Mouse (Mus musculus): ENCODE data around the gene Gtf3c2. TPM values are rescaled to one million over a fixed set of nuclear protein-coding genes. Genes with fewer than 3 reads are reported as not detected.

Gene Gtf3c2
- total and polyA plus RNA-seq, 2 experiments from 2014 or later = 20.5 to 42.7 TPM

DNA sequence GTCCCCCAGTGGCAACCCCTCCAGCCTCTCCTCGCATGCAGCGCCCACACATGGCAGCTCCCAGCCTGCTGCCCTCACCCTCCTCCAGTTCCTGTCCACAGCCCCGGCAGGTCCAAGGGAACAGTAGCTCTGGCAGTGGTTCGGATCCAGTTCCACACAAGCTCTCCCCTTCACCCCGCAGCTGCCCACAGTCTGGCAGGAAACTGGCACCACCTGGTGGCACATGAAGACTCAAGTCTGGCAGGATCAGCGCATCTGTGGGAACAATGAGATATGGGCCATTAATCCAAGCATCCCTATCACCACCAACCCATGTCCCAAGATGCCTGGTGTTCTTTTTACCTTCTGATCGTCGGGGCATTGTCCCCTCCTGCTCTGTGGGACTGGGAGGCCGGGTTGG is 19.9 kb upstream of the Gtf3c2 start:
- no peaks in the 10 kb centered on the region for H3K27me3 ChIP-seq (ENCODE audit: control insufficient read depth, insufficient read depth, low read length)
- H3K36me3 ChIP-seq (replicated peaks; ENCODE audit: control insufficient read depth, insufficient read depth, low read length) = peaks cover 79% of the 10 kb centered on the region
- H3K4me1 ChIP-seq (ENCODE audit: control insufficient read depth, insufficient read depth) = peaks cover 9% of the 10 kb centered on the region
- DNase-seq (ENCODE audit: low spot score) (no peak), ATAC-seq (ENCODE audit: insufficient read depth, low read depth) (no peak)
- no peak overlapping the region for H3K9ac ChIP-seq (replicated peaks; ENCODE audit: low read depth, low read length)
- no peak for TF ChIP-seq EP300 (IDR thresholded peaks at IDR 0.05; ENCODE audit: low read depth)
- TF ChIP-seq CTCF (IDR thresholded peaks at IDR 0.05; ENCODE audit: low read depth) = no peak; the same call in 1 of the 2 replicates
- WGBS = 74% methylated on average over 9 of the region's 9 CpGs
- H3K4me2 ChIP-seq (ENCODE audit: low read depth, low read length) = no peak overlapping the region
- no peak overlapping the region for H3K27ac ChIP-seq (ENCODE audit: low read depth)
- H3K9me3 ChIP-seq (replicated peaks; ENCODE audit: control insufficient read depth, low read length) = 0 out of 2 replicates have a peak, but pooled peaks cover 4% of the 10 kb centered on the region
- no peak overlapping the region for H3K4me3 ChIP-seq (ENCODE audit: low read depth, low read length)

DNA sequence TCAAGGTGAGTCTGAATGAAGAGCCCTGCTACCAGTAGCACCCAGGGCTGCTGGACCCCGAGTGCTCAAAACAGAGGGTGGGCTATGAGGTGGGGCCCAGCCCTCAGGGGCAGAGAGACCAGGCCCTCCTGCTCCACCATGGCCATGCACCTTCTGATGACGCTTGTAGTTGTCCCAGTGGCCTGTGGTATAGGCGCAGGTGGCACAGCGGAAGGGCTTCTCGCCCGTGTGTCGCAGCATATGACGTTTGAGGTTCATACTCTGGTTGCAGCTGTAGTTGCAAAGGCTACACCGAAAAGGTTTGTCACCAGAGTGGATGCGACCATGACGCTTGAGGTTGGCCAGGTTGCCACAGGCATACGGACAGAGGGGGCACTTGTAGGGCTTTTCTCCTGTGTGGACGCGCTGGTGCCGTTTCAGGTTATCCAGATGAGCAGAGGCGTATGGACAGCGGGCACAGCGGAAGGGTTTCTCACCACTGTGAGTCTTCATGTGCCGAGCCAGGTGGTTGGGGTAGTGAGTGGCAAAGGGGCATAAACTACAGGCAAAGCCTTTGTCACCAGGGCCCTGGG is 19.5 kb upstream of the Gtf3c2 start:
- Histone ChIP-seq H3K4me2 (ENCODE audit: low read depth, low read length) (no peak overlapping the region), H3K9ac (replicated peaks; ENCODE audit: low read depth, low read length) (no peak overlapping the region), H3K27me3 (ENCODE audit: control insufficient read depth, insufficient read depth, low read length) (no peaks in the 10 kb centered on the region), H3K4me3 (ENCODE audit: low read depth, low read length) (no peak overlapping the region), H3K36me3 (replicated peaks; ENCODE audit: control insufficient read depth, insufficient read depth, low read length) (peaks cover 75% of the 10 kb centered on the region), H3K4me1 (ENCODE audit: control insufficient read depth, insufficient read depth) (peaks cover 9% of the 10 kb centered on the region), H3K9me3 (replicated peaks; ENCODE audit: control insufficient read depth, low read length) (0 out of 2 replicates have a peak, but pooled peaks cover 4% of the 10 kb centered on the region), H3K27ac (ENCODE audit: low read depth) (no peak overlapping the region)
- 88% methylated on average over 19 of the region's 19 CpGs for WGBS
- ATAC-seq (ENCODE audit: insufficient read depth, low read depth) = no peak
- DNase-seq (ENCODE audit: low spot score) = no peak
- no peak for TF ChIP-seq EP300 (IDR thresholded peaks at IDR 0.05; ENCODE audit: low read depth)
- no peak for TF ChIP-seq CTCF (IDR thresholded peaks at IDR 0.05; ENCODE audit: low read depth)

DNA sequence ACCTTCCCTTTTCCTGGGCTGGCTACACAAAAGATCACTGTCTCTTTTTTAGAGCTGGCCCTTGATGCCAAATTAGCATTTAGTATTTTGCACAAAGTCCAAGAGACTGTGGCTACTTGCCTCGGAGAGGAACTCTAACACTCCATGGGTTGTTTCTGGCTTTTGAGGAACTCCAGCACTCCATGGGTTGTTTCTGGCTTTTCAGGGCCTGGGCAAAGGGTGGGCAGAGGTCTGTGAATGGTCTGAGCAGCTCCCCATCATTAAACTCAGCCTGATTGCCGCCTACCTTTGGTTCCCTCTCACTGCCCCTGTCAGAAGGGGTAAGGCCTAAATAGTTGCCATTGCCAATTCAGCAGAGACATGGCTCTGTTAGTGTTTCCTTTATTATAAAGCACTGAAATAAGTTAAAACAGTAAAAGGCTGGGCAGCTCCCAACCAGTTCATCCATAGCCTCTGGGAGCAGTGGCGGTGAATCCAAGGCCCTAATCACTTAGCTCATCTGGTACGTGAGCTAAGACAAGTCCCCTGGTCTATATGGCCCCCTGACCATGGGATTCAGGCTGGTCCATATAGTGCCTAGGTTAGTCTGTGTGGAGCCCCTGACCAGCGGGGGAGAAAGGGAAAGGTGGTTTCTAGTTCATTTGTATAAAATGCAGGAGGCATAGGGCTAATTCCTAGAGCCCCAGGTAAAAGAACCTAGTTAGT is 18.8 kb upstream of the Gtf3c2 start:
- peaks cover 15% of the 10 kb centered on the region for H3K4me1 ChIP-seq (ENCODE audit: control insufficient read depth, insufficient read depth)
- no peak overlapping the region for H3K4me2 ChIP-seq (ENCODE audit: low read depth, low read length)
- no peaks in the 10 kb centered on the region for H3K27me3 ChIP-seq (ENCODE audit: control insufficient read depth, insufficient read depth, low read length)
- WGBS = 81% methylated on average over 5 of the region's 5 CpGs
- DNase-seq (ENCODE audit: low spot score) = no peak
- H3K4me3 ChIP-seq (ENCODE audit: low read depth, low read length) = no peak overlapping the region
- 0 out of 2 replicates have a peak, but pooled peaks cover 4% of the 10 kb centered on the region for H3K9me3 ChIP-seq (replicated peaks; ENCODE audit: control insufficient read depth, low read length)
- H3K27ac ChIP-seq (ENCODE audit: low read depth) = no peak overlapping the region
- ATAC-seq (ENCODE audit: insufficient read depth, low read depth) = no peak
- peaks cover 68% of the 10 kb centered on the region for H3K36me3 ChIP-seq (replicated peaks; ENCODE audit: control insufficient read depth, insufficient read depth, low read length)
- TF ChIP-seq CTCF (IDR thresholded peaks at IDR 0.05; ENCODE audit: low read depth) = no peak
- TF ChIP-seq EP300 (IDR thresholded peaks at IDR 0.05; ENCODE audit: low read depth) = no peak
- H3K9ac ChIP-seq (replicated peaks; ENCODE audit: low read depth, low read length) = no peak overlapping the region

- WGBS = 77% methylated on average over 9 of the region's 9 CpGs
- Histone ChIP-seq H3K4me2 (ENCODE audit: low read depth, low read length) (no peak overlapping the region), H3K27me3 (ENCODE audit: control insufficient read depth, insufficient read depth, low read length) (no peaks in the 10 kb centered on the region), H3K36me3 (replicated peaks; ENCODE audit: control insufficient read depth, insufficient read depth, low read length) (peaks cover 62% of the 10 kb centered on the region), H3K27ac (ENCODE audit: low read depth) (no peak overlapping the region), H3K4me1 (ENCODE audit: control insufficient read depth, insufficient read depth) (peaks cover 16% of the 10 kb centered on the region), H3K9ac (replicated peaks; ENCODE audit: low read depth, low read length) (no peak overlapping the region), H3K9me3 (replicated peaks; ENCODE audit: control insufficient read depth, low read length) (0 out of 2 replicates have a peak, but pooled peaks cover 4% of the 10 kb centered on the region), H3K4me3 (ENCODE audit: low read depth, low read length) (no peak overlapping the region)
- DNase-seq (ENCODE audit: low spot score) (no peak), ATAC-seq (ENCODE audit: insufficient read depth, low read depth) (no peak)
- no peak for TF ChIP-seq CTCF (IDR thresholded peaks at IDR 0.05; ENCODE audit: low read depth)
- no peak for TF ChIP-seq EP300 (IDR thresholded peaks at IDR 0.05; ENCODE audit: low read depth)
Observed at GRCm38 (mm10) chr5:31198170-31198569, 18.2 kb upstream of the Gtf3c2 start.

DNA sequence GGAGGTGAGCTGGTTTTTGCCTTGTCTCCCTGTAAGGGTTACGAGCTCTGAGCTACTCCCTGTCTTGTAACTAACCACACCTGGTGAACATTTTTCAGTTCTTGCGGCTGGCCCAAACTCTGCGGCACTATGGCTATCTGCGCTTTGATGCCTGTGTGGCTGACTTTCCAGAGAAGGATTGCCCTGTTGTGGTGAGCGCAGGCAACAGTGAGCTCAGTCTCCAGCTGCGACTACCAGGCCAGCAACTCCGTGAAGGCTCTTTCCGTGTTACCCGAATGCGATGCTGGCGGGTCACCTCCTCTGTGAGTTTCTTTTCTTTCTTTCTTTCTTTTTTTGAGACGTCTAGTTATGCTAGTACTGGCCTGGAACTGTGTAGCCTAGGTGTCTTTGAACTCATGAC is 17.1 kb upstream of the Gtf3c2 start:
- Histone ChIP-seq H3K9me3 (replicated peaks; ENCODE audit: control insufficient read depth, low read length) (0 out of 2 replicates have a peak, but pooled peaks cover 4% of the 10 kb centered on the region), H3K36me3 (replicated peaks; ENCODE audit: control insufficient read depth, insufficient read depth, low read length) (peaks cover 58% of the 10 kb centered on the region), H3K27ac (ENCODE audit: low read depth) (no peak overlapping the region), H3K4me1 (ENCODE audit: control insufficient read depth, insufficient read depth) (peaks cover 14% of the 10 kb centered on the region), H3K4me3 (ENCODE audit: low read depth, low read length) (no peak overlapping the region), H3K4me2 (ENCODE audit: low read depth, low read length) (no peak overlapping the region), H3K27me3 (ENCODE audit: control insufficient read depth, insufficient read depth, low read length) (no peaks in the 10 kb centered on the region), H3K9ac (replicated peaks; ENCODE audit: low read depth, low read length) (no peak overlapping the region)
- WGBS = 94% methylated on average over 12 of the region's 12 CpGs
- TF ChIP-seq CTCF (IDR thresholded peaks at IDR 0.05; ENCODE audit: low read depth) = no peak
- TF ChIP-seq EP300 (IDR thresholded peaks at IDR 0.05; ENCODE audit: low read depth) = no peak
- no peak for DNase-seq (ENCODE audit: low spot score)
- ATAC-seq (ENCODE audit: insufficient read depth, low read depth) = no peak

Measured in heart, postnatal 0 days (tissue).